22 mouse cellular contexts compared by ENCODE assay signal in genomic region chr7:48860948-48861347, GRCm38 (mm10).
"Had no signal": no experiment of that assay in that cellular context is flagged by ENCODE, and none has a peak within 500 bp of the region (broad histone marks: within the 10 kb centered on the region; RNA-seq: fewer than 3 reads in every experiment).

No protein-coding gene starts in this region.

- H3K36me3 ChIP-seq: midbrain, embryonic 15.5 days; neural tube, embryonic 15.5 days had no signal

- DNase-seq: kidney, adult 18-20 months; kidney, adult 9 months; kidney, postnatal 36 days; left cerebral cortex, postnatal 4 days; lung, embryonic 14.5 days; lung, postnatal 36 days; right cerebral cortex, adult 18-20 months; right cerebral cortex, postnatal 14 days; right cerebral cortex, postnatal 4 days; thymus, adult 2 months; thymus, postnatal 14 days had no signal

- H3K4me3 ChIP-seq: limb, embryonic 12.5 days; limb, embryonic 15.5 days; midbrain, embryonic 12.5 days; midbrain, embryonic 15.5 days; neural tube, embryonic 12.5 days; neural tube, embryonic 15.5 days had no signal

- H3K4me2 ChIP-seq: limb, embryonic 12.5 days; limb, embryonic 15.5 days; liver, embryonic 11.5 days; lung, embryonic 14.5 days; midbrain, embryonic 12.5 days; midbrain, embryonic 15.5 days; neural tube, embryonic 12.5 days; neural tube, embryonic 15.5 days had no signal

- H3K27me3 ChIP-seq: limb, embryonic 12.5 days; limb, embryonic 15.5 days; midbrain, embryonic 12.5 days; midbrain, embryonic 15.5 days; neural tube, embryonic 12.5 days; neural tube, embryonic 15.5 days had no signal

- H3K9me3 ChIP-seq: limb, embryonic 12.5 days; limb, embryonic 15.5 days; midbrain, embryonic 12.5 days; midbrain, embryonic 15.5 days; neural tube, embryonic 12.5 days; neural tube, embryonic 15.5 days had no signal

- H3K27ac ChIP-seq: limb, embryonic 12.5 days; limb, embryonic 15.5 days; liver, embryonic 14.5 days; midbrain, embryonic 12.5 days; midbrain, embryonic 15.5 days; neural tube, embryonic 12.5 days; neural tube, embryonic 15.5 days; stomach, postnatal 0 days had no signal

- H3K9ac ChIP-seq: limb, embryonic 12.5 days; limb, embryonic 15.5 days; liver, embryonic 14.5 days; liver, postnatal 0 days; lung, embryonic 14.5 days; midbrain, embryonic 12.5 days; midbrain, embryonic 15.5 days; neural tube, embryonic 12.5 days; neural tube, embryonic 15.5 days had no signal

- H3K4me1 ChIP-seq: limb, embryonic 12.5 days; limb, embryonic 15.5 days; midbrain, embryonic 12.5 days; midbrain, embryonic 15.5 days; neural tube, embryonic 12.5 days; neural tube, embryonic 15.5 days had no signal

- ATAC-seq: liver, postnatal 0 days; lung, postnatal 0 days; midbrain, embryonic 15.5 days had no signal
